Mouse (Mus musculus): ENCODE data around the gene Trub1. TPM values are rescaled to one million over a fixed set of nuclear protein-coding genes. Genes with fewer than 3 reads are reported as not detected.
A peak's percentile ranks its signal among the peaks of the same experiment; 100 is the strongest.

Trub1 gene
- polyA plus RNA-seq (2016; fragmentation: Nextera tagmentation; extraction: Ambion mirVana), result 25.3 and 28.2 TPM in 2 replicates

DNA sequence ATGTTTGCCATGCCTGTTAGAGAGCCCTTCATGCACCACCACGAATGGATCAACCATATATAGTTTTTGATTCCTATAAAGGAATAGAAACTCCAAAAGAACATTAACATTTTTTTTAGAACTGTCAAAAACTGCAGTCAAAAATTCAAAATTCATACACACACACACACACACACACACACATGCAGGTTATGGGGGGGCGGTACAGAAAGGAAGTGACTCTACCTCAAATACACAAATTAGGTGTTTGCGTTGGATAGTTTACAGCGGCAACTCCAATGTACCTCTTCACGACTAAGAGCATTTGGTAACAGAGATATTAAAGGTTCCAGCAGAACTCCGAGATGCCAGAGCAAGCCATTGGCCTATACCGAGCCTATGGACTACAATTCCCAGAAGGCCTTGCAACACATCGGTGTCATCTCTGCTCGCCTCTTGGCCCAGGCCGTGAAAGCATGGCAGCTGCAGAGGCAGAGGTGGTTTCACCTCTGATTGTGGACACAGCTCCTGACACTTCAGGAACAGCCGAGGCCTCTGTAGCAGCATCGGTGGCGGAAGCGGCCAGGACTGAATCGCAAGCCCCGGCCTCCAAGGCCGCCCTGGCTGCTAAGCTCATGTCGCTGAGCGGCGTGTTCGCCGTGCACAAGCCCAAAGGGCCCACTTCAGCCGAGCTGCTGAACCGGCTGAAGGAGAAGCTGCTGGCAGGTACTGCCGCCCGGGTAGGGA lies at the start of gene Trub1:
Gene Trub1, plus strand, starts transcription at position 421 of the 726 bp plus-strand sequence.
- no peaks in the 10 kb centered on the region for H3K9me3 ChIP-seq
- 5% methylated on average over 26 of the region's 26 CpGs for WGBS
- peaks cover 10% of the 10 kb centered on the region; the same call in 1 of the 2 replicates for H3K4me1 ChIP-seq (replicated peaks)
- ATAC-seq (ENCODE audit: insufficient number of reproducible peaks, insufficient read depth, low FRiP score, low TSS enrichment, low read depth), result peak; percentile 98
- peak within 1 kb of the TSS; percentile 66 for H3K27ac ChIP-seq
- H3K4me2 ChIP-seq, result peak within 1 kb of the TSS; percentile 64
- no peaks in the 10 kb centered on the region for H3K27me3 ChIP-seq
- peak within 1 kb of the TSS; percentile 75 for H3K9ac ChIP-seq (replicated peaks)
- peak within 1 kb of the TSS; percentile 74 for H3K4me3 ChIP-seq (replicated peaks)
- no peaks in the 10 kb centered on the region for H3K36me3 ChIP-seq

DNA sequence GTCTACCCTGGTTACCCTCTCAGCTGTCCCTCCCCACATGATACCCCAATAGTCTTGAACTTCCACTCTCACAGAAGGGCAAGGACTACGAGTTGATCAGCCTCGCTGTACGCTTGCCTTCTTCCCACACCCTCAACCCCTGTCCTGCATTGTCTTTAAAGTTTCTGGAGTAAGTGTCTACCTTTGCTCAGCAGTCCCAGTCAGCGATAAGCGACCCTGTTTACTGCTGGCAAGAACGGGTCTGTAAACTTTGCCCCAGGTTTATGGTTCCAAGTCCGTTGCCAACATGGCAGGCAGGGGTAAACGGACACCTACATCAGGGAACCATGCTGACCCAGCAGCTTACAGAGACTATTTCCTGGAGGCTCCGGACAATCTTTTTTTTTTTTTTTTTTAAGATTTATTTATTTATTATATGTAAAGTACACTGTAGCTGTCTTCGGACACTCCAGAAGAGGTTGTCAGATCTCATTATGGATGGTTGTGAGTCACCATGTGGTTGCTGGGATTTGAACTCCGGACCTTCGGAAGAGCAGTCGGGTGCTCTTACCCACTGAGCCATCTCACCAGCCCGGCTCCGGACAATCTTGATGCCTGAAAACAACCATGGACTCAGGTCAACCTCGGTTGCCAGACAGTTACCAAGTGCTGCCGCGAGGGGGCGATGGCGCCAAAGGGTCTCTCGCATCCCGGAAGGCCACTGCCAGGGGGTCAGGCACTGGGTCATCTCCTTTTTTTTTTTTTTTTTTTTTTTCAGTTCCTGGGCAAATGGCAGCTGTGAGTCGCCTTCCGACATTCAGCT lies 48.8 kb upstream of the Trub1 start:
- H3K9ac ChIP-seq (replicated peaks), result no peak overlapping the region
- no peaks in the 10 kb centered on the region; the same call in 1 of the 2 replicates for H3K4me1 ChIP-seq (replicated peaks)
- no peaks in the 10 kb centered on the region for H3K36me3 ChIP-seq
- H3K27me3 ChIP-seq, result no peaks in the 10 kb centered on the region
- no peak overlapping the region for H3K27ac ChIP-seq
- peak overlapping the region; percentile 28 for H3K4me2 ChIP-seq
- 8% methylated on average over 24 of the region's 24 CpGs for WGBS
- H3K4me3 ChIP-seq (replicated peaks), result no peak overlapping the region; the same call in 1 of the 2 replicates
- no peak for ATAC-seq (ENCODE audit: insufficient number of reproducible peaks, insufficient read depth, low FRiP score, low TSS enrichment, low read depth)
- H3K9me3 ChIP-seq, result no peaks in the 10 kb centered on the region

- no peak overlapping the region for H3K27ac ChIP-seq
Measured at GRCm38 (mm10) chr19:57404502-57404848, 48.2 kb upstream of the Trub1 start.

DNA sequence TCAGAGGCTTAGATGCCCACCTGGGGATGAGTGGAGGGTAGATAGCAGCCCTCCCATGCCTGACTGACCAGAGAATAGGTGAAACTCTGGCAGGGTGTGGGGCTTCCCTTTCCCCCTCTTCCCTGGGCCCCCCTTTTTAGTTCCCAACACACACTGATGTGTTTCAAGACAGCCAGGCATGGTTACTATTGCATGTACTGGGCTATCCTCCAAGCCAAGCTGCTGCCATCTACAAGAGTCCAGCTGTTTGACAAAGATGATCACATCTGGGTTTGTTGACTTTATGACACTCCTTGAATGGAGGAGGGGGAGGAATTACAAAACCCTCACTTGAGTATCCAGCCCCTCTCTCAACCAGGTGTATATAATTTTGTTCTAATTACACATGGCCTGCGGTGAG lies 44.8 kb upstream of the Trub1 start:
- no peaks in the 10 kb centered on the region for H3K27me3 ChIP-seq
- no peak for ATAC-seq (ENCODE audit: insufficient number of reproducible peaks, insufficient read depth, low FRiP score, low TSS enrichment, low read depth)
- H3K4me3 ChIP-seq (replicated peaks), result no peak overlapping the region
- H3K4me2 ChIP-seq, result no peak overlapping the region
- 90% methylated on average over 1 of the region's 1 CpGs for WGBS
- peaks cover 19% of the 10 kb centered on the region for H3K4me1 ChIP-seq (replicated peaks)
- H3K27ac ChIP-seq, result no peak overlapping the region
- no peaks in the 10 kb centered on the region for H3K9me3 ChIP-seq
- H3K9ac ChIP-seq (replicated peaks), result no peak overlapping the region
- no peaks in the 10 kb centered on the region for H3K36me3 ChIP-seq

More at GRCm38 (mm10) chr19:57404502-57404848, 48.2 kb upstream of the Trub1 start:
- no peaks in the 10 kb centered on the region; the same call in 1 of the 2 replicates for H3K4me1 ChIP-seq (replicated peaks)
- H3K9ac ChIP-seq (replicated peaks), result no peak overlapping the region
- ATAC-seq (ENCODE audit: insufficient number of reproducible peaks, insufficient read depth, low FRiP score, low TSS enrichment, low read depth), result no peak
- H3K4me2 ChIP-seq, result peak overlapping the region; percentile 28
- no peaks in the 10 kb centered on the region for H3K27me3 ChIP-seq
- 9% methylated on average over 9 of the region's 9 CpGs for WGBS
- no peaks in the 10 kb centered on the region for H3K36me3 ChIP-seq
- no peaks in the 10 kb centered on the region for H3K9me3 ChIP-seq
- H3K4me3 ChIP-seq (replicated peaks), result no peak overlapping the region; the same call in 1 of the 2 replicates

DNA sequence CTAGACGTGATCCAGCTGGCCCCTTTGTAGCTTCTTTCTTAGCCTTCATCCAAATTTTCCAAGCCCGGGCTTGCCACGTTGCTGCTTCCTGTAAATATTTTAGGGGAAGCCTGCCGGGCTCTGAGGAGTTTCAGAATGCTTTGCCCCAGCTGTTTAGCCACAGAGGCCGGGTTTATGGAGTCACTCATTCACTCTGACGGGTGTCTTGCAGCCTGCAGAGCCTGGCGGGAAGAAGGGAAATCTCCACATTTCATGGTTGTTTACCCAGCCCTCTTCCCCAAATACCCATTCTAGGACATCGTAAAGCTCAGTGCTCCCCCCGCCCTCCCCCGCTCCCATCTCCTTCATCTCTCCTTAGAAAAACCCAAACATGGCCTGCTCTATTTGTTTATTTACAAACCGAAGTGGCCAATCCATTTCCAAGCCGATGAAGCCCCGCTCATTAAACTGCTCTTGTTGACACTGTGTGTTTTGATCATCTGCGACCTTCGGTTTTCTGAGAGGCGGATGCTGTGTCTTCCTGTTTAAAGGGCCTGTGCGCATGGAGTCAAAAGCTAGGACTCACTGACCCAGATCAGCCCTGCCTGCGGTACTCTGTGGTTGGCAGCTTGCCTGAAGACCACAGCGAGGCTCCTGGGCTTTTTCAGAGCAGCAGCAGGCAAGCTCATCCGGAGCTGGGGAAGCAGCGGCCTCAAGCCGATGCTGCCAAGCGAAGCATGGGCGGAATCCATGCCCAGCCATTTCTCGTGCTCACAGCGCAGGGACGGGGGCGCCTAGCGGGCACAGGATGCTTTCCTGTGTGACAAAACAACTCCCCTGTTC lies 41.1 kb upstream of the Trub1 start:
- ATAC-seq (ENCODE audit: insufficient number of reproducible peaks, insufficient read depth, low FRiP score, low TSS enrichment, low read depth), result no peak; the same call in 1 of the 2 replicates
- peaks cover 19% of the 10 kb centered on the region for H3K4me1 ChIP-seq (replicated peaks)
- WGBS, result 14% methylated on average over 29 of the region's 29 CpGs
- no peaks in the 10 kb centered on the region for H3K27me3 ChIP-seq
- H3K4me2 ChIP-seq, result peak overlapping the region; percentile 47
- H3K9ac ChIP-seq (replicated peaks), result peak overlapping the region; percentile 34; the same call in 1 of the 2 replicates
- H3K36me3 ChIP-seq, result no peaks in the 10 kb centered on the region
- H3K9me3 ChIP-seq, result no peaks in the 10 kb centered on the region
- peak overlapping the region; percentile 81 for H3K27ac ChIP-seq
- H3K4me3 ChIP-seq (replicated peaks), result peak overlapping the region; percentile 1; the same call in 1 of the 2 replicates

GRCm38 (mm10) chr19:57413170-57413569 lies 39.5 kb upstream of the Trub1 start:
- Histone ChIP-seq H3K36me3 (no peaks in the 10 kb centered on the region), H3K27ac (no peak overlapping the region), H3K4me1 (replicated peaks) (peaks cover 26% of the 10 kb centered on the region), H3K27me3 (peaks cover 4% of the 10 kb centered on the region; the same call in 1 of the 2 replicates), H3K4me2 (no peak overlapping the region), H3K4me3 (replicated peaks) (no peak overlapping the region), H3K9me3 (no peaks in the 10 kb centered on the region), H3K9ac (replicated peaks) (no peak overlapping the region)
- ATAC-seq (ENCODE audit: insufficient number of reproducible peaks, insufficient read depth, low FRiP score, low TSS enrichment, low read depth), result no peak
- WGBS, result 72% methylated on average over 3 of the region's 3 CpGs

- 86% methylated on average over 6 of the region's 6 CpGs for WGBS
- Histone ChIP-seq H3K27me3 (peaks cover 4% of the 10 kb centered on the region; the same call in 1 of the 2 replicates), H3K4me3 (replicated peaks) (no peak overlapping the region), H3K9me3 (no peaks in the 10 kb centered on the region), H3K27ac (no peak overlapping the region), H3K36me3 (no peaks in the 10 kb centered on the region), H3K9ac (replicated peaks) (no peak overlapping the region), H3K4me2 (no peak overlapping the region), H3K4me1 (replicated peaks) (peaks cover 26% of the 10 kb centered on the region)
- ATAC-seq (ENCODE audit: insufficient number of reproducible peaks, insufficient read depth, low FRiP score, low TSS enrichment, low read depth), result no peak
Measured at GRCm38 (mm10) chr19:57413918-57414317, 38.8 kb upstream of the Trub1 start.

DNA sequence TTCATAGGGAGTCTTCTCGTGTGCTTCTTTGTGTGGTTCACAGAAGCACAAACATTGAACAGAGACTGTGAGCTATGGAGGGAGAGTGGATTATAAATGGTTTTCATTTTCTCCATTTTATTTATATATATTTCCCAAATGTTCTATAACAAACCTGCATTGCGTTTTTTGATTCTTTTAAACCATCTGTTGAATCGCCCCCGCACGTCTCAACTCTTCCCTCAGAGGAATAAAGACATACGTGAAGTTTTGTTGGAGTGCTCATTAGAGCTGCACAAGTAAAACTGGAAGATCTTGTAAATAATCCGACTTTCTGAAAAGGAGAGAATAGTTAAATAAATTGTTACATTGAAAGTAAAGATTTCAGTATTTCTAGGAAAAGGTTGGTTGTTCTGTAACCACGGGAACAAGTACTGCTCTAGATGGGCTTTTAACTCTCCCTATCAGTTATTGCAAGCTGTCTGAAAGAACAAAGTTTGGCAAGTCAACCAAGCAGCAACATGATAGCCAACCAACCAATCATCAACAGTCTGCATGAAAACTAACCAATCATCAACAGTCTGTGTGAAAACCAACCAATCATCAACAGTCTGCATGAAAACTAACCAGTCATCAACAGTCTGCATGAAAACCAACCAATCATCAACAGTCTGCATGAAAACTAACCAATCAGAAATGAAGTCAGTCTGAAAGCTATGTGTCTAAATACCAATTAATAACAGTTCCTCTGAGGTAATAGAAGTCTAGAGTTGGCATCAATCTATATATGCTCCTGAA lies 37.5 kb upstream of the Trub1 start:
- no peak overlapping the region for H3K4me3 ChIP-seq (replicated peaks)
- H3K9ac ChIP-seq (replicated peaks), result no peak overlapping the region
- H3K27ac ChIP-seq, result no peak overlapping the region
- ATAC-seq (ENCODE audit: insufficient number of reproducible peaks, insufficient read depth, low FRiP score, low TSS enrichment, low read depth), result no peak
- H3K4me2 ChIP-seq, result no peak overlapping the region
- no peaks in the 10 kb centered on the region for H3K9me3 ChIP-seq
- no peaks in the 10 kb centered on the region for H3K36me3 ChIP-seq
- H3K4me1 ChIP-seq (replicated peaks), result peaks cover 26% of the 10 kb centered on the region
- 88% methylated on average over 8 of the region's 8 CpGs for WGBS
- H3K27me3 ChIP-seq, result peaks cover 4% of the 10 kb centered on the region; the same call in 1 of the 2 replicates

DNA sequence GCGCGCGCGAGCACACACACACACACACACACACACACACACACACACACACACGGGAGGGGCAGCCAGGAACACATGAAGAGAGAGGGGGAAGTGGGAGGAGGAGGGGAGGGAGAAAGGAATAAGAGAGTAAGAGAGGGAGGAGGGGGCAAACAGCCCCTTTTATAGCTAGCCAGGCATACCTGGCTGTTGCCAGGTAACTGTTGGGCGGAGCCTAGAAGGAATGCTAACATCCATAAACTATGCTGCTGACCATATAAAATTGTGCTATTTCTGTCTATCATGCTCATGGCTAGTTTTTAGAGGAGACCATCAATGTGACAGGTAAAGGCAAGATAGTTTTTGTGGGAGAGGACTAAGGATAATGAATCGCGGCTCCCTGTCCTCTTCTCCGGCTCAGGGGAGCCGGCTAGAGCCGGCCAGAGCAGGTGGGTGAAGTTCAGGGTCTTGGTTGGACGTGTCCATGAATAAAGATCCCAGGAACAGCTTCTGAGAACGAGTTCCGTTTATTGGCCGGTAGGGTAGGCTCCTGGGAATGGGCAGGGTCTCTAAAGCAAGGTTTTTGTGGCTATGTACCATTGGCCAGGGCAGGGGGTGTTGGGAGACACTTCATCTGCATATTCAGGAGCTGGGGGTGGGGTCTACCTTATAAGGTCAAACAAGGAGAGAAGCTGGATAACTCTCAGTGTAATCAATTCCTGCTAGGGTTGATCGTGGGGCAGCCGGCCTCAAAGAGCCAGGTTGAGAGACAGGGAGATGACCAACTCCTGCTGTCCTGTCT lies 34.7 kb upstream of the Trub1 start:
- 13% methylated on average over 12 of the region's 17 CpGs for WGBS
- Histone ChIP-seq H3K27ac (no peak overlapping the region), H3K4me1 (replicated peaks) (peaks cover 7% of the 10 kb centered on the region), H3K9ac (replicated peaks) (no peak overlapping the region), H3K36me3 (no peaks in the 10 kb centered on the region), H3K4me2 (peak overlapping the region; percentile 38), H3K9me3 (no peaks in the 10 kb centered on the region), H3K27me3 (peaks cover 4% of the 10 kb centered on the region; the same call in 1 of the 2 replicates), H3K4me3 (replicated peaks) (0 out of 2 replicates have a peak overlapping the region, but pooled peaks have one; percentile 1)
- no peak for ATAC-seq (ENCODE audit: insufficient number of reproducible peaks, insufficient read depth, low FRiP score, low TSS enrichment, low read depth)

DNA sequence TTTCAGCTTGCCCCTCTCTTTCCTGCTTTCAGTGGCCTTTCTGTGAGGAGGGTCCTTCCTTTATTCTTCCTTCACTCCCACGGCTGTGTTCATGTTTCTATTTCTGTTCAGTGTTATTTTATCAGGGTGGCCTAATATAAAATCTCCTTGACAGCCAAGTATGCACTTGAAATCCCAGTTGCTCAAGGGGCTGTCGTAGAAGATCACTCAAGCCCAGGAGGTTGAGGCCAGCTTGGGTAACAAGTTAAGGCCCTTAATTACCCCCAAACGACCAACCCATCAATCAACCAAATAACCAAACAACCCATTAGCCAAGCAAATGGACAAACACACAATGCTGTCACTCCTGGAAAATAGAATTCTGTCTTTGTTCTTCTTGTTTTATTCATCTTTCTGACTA lies 29.3 kb upstream of the Trub1 start:
- Histone ChIP-seq H3K27me3 (no peaks in the 10 kb centered on the region; the same call in 1 of the 2 replicates), H3K4me3 (replicated peaks) (no peak overlapping the region), H3K9me3 (no peaks in the 10 kb centered on the region), H3K4me2 (no peak overlapping the region), H3K36me3 (no peaks in the 10 kb centered on the region), H3K4me1 (replicated peaks) (no peaks in the 10 kb centered on the region), H3K9ac (replicated peaks) (no peak overlapping the region), H3K27ac (no peak overlapping the region)
- WGBS, result 11% methylated on average over 3 of the region's 3 CpGs
- no peak for ATAC-seq (ENCODE audit: insufficient number of reproducible peaks, insufficient read depth, low FRiP score, low TSS enrichment, low read depth)
